Mouse (Mus musculus) lung, embryonic 16.5 days (tissue): ENCODE results near the gene Pitpna. TPM values are rescaled to one million over a fixed set of nuclear protein-coding genes. Genes with fewer than 3 reads are reported as not detected.
A peak's percentile ranks its signal among the peaks of the same experiment; 100 is the strongest.

Source experiments
- ATAC-seq: fragments of 200-750 bp; cut with Nextera tagmentation; 2 replicates; pipeline ENCODE4 v1.8.0; 2017; ENCODE audit warnings: low read depth, mild to moderate bottlenecking, moderate library complexity
- H3K27ac ChIP-seq: fragments of 300-500 bp; sonication (generic); 2 replicates; pipeline ENCODE4 v1.5.1; 2014; ENCODE audit warnings: mild to moderate bottlenecking, control low read depth, low read length
- H3K27me3 ChIP-seq: fragments of 300-500 bp; sonication (generic); 2 replicates; pipeline ENCODE4 v1.6.1; 2014; ENCODE audit warnings: low read depth, low read length, mixed read lengths; ENCODE audit not compliant: control insufficient read depth, insufficient read depth
- H3K36me3 ChIP-seq: fragments of 300-500 bp; sonication (generic); 2 replicates; pipeline ENCODE4 v1.6.1; 2014; ENCODE audit warnings: low read length; ENCODE audit not compliant: control insufficient read depth, insufficient read depth
- H3K4me1 ChIP-seq: fragments of 300-500 bp; sonication (generic); replicated peaks from 2 replicates; pipeline ENCODE4 v1.6.1; 2014; ENCODE audit warnings: low read length, mixed read lengths; ENCODE audit not compliant: control insufficient read depth, insufficient read depth
- H3K4me2 ChIP-seq: fragments of 300-500 bp; sonication (generic); 2 replicates; pipeline ENCODE4 v1.6.1; 2014; ENCODE audit warnings: low read depth, low read length, control low read depth
- H3K4me3 ChIP-seq: fragments of 300-500 bp; sonication (generic); 2 replicates; pipeline ENCODE4 v1.5.1; 2014; ENCODE audit warnings: mild to moderate bottlenecking, low read length, control low read depth
- H3K9ac ChIP-seq: fragments of 300-500 bp; sonication (generic); 2 replicates; pipeline ENCODE4 v1.6.1; 2014; ENCODE audit warnings: low read length, control low read depth
- H3K9me3 ChIP-seq: fragments of 300-500 bp; sonication (generic); 2 replicates; pipeline ENCODE4 v1.6.1; 2016; ENCODE audit warnings: low read length; ENCODE audit not compliant: control insufficient read depth
- WGBS: fragments of 180-500 bp; shearing (Covaris S2); extraction: QIAGEN DNeasy Blood & Tissue Kit; methylation state at CpG from one replicate; pipeline ENCODE4 v1.1.7; 2014; 5-methylcytosine and 5-hydroxymethylcytosine counted together
- polyA plus RNA-seq: library from polyadenylated mRNA; unstranded; fragments of >200 nt; fragmentation: Nextera tagmentation; extraction: Ambion mirVana; gene quantifications from 2 replicates; pipeline ENCODE4 v1.2.1, GENCODE M21; 2015

Gene Pitpna
- polyA plus RNA-seq, 1 experiment from 2014 or later = 63.7 TPM

- WGBS = 91% methylated on average over 7 of the region's 7 CpGs
- H3K9me3 ChIP-seq = no peaks in the 10 kb centered on the region
- no peaks in the 10 kb centered on the region for H3K4me1 ChIP-seq
- H3K27ac ChIP-seq = no peak overlapping the region
- no peaks in the 10 kb centered on the region for H3K27me3 ChIP-seq
- H3K4me3 ChIP-seq = no peak overlapping the region
- H3K4me2 ChIP-seq = no peak overlapping the region
- no peak for ATAC-seq
- no peaks in the 10 kb centered on the region for H3K36me3 ChIP-seq
- H3K9ac ChIP-seq = no peak overlapping the region
Observed at GRCm38 (mm10) chr11:75581495-75582149, 6.3 kb upstream of the Pitpna start.

GRCm38 (mm10) chr11:75583521-75583920 is 4.4 kb upstream of the Pitpna start:
- H3K4me3 ChIP-seq = no peak overlapping the region
- H3K9me3 ChIP-seq = no peaks in the 10 kb centered on the region
- no peak overlapping the region for H3K9ac ChIP-seq
- H3K4me1 ChIP-seq = peaks cover 3% of the 10 kb centered on the region; the same call in 1 of the 2 replicates
- H3K4me2 ChIP-seq = no peak overlapping the region
- ATAC-seq = no peak
- no peaks in the 10 kb centered on the region for H3K36me3 ChIP-seq
- 56% methylated on average over 2 of the region's 2 CpGs for WGBS
- H3K27ac ChIP-seq = no peak overlapping the region
- no peaks in the 10 kb centered on the region for H3K27me3 ChIP-seq

DNA sequence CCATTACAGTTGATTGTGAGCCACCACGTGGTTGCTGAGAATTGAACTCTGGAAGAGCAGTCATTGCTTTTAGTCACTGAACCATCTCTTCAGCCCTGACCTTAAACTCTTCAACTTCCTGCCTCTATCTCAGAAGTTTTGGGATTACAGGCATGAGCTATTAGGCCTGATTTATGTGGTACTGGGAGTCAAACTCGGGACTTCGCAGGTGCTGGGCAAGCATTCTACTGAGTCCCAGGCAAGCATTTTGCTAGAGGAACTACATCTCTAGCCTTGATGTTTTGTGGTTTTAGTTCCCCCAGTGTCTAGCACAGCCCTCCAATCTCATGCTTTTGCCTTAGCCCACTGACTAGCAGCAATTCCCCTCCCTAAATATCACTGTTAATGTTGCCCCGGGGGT is 2.8 kb upstream of the Pitpna start:
- Histone ChIP-seq H3K9ac (no peak overlapping the region), H3K4me2 (no peak overlapping the region), H3K9me3 (no peaks in the 10 kb centered on the region), H3K36me3 (no peaks in the 10 kb centered on the region), H3K4me3 (no peak overlapping the region), H3K27ac (no peak overlapping the region), H3K4me1 (peaks cover 14% of the 10 kb centered on the region), H3K27me3 (no peaks in the 10 kb centered on the region)
- no peak for ATAC-seq
- WGBS = 58% methylated on average over 4 of the region's 4 CpGs

- H3K4me2 ChIP-seq = no peak overlapping the region
- H3K9ac ChIP-seq = no peak overlapping the region
- no peak overlapping the region for H3K27ac ChIP-seq
- no peaks in the 10 kb centered on the region for H3K27me3 ChIP-seq
- peaks cover 14% of the 10 kb centered on the region for H3K4me1 ChIP-seq
- no peaks in the 10 kb centered on the region for H3K9me3 ChIP-seq
- 68% methylated on average over 5 of the region's 5 CpGs for WGBS
- ATAC-seq = no peak
- H3K36me3 ChIP-seq = no peaks in the 10 kb centered on the region
- no peak overlapping the region for H3K4me3 ChIP-seq
Observed at GRCm38 (mm10) chr11:75585978-75586377, 1.9 kb upstream of the Pitpna start.

GRCm38 (mm10) chr11:75586963-75587362 is 934 bp upstream of the Pitpna start:
- H3K27ac ChIP-seq = no peak overlapping the region
- H3K4me2 ChIP-seq = no peak overlapping the region
- no peaks in the 10 kb centered on the region for H3K36me3 ChIP-seq
- H3K4me3 ChIP-seq = no peak overlapping the region
- no peaks in the 10 kb centered on the region for H3K9me3 ChIP-seq
- no peak for ATAC-seq
- 92% methylated on average over 5 of the region's 5 CpGs for WGBS
- peaks cover 14% of the 10 kb centered on the region for H3K4me1 ChIP-seq
- H3K27me3 ChIP-seq = no peaks in the 10 kb centered on the region
- no peak overlapping the region; the same call in 1 of the 2 replicates for H3K9ac ChIP-seq

GRCm38 (mm10) chr11:75588285-75588941 is 516 bp downstream of the Pitpna start:
- Histone ChIP-seq H3K4me3 (peak overlapping the region; percentile 78), H3K27me3 (no peaks in the 10 kb centered on the region), H3K9ac (peak overlapping the region; percentile 82), H3K4me2 (peak overlapping the region; percentile 74), H3K36me3 (peaks cover 5% of the 10 kb centered on the region), H3K4me1 (peaks cover 14% of the 10 kb centered on the region), H3K9me3 (no peaks in the 10 kb centered on the region), H3K27ac (peak overlapping the region; percentile 76)
- peak; percentile 81 for ATAC-seq
- WGBS = under 1% methylated on average over 32 of the region's 37 CpGs

DNA sequence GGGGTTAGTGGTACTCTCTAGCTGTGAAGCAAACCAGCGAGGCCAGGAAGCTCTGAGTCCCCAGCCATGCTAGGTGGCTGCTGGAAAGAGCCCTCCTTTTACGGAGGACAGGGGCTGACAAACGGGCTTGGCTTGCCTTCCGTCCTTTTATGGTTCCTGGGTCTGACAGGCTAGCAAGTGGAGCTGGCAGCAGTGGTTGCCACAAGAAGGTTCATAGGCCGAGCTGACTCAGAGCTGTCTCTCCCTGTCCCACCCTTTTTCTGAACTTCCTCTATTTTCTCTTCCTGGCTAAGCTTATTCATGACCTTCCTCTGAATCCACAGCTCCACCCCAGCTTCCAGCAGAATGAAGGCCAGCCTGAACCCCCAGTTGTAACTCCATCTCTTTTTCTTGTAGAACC is 4.7 kb downstream of the Pitpna start:
- no peak overlapping the region for H3K4me3 ChIP-seq
- peaks cover 10% of the 10 kb centered on the region for H3K36me3 ChIP-seq
- no peak overlapping the region for H3K9ac ChIP-seq
- peaks cover 12% of the 10 kb centered on the region for H3K4me1 ChIP-seq
- no peaks in the 10 kb centered on the region for H3K9me3 ChIP-seq
- 85% methylated on average over 5 of the region's 5 CpGs for WGBS
- no peaks in the 10 kb centered on the region for H3K27me3 ChIP-seq
- ATAC-seq = no peak
- no peak overlapping the region for H3K4me2 ChIP-seq
- no peak overlapping the region for H3K27ac ChIP-seq

DNA sequence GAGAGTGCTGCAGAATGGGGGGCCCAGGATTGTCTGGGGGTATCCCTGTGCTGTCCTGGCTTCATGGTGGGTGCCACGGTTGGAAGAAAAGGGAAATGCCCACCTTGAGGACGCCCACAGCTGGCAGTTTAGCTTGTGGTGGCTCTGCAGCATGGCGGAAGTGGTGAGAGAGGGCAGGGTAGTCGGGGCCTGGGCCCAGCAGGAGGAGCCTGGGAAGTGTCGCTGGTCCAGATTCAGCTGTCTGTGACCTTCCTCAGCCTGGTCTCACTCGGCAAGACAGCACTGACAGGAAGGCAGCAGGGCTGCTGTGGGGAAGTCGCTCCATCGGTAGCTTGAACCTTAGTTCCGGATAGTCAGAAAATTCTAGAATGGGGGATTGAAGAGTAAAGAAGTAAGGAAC is 6.5 kb downstream of the Pitpna start:
- Histone ChIP-seq H3K36me3 (peaks cover 20% of the 10 kb centered on the region), H3K4me1 (peaks cover 3% of the 10 kb centered on the region), H3K4me2 (no peak overlapping the region), H3K9me3 (no peaks in the 10 kb centered on the region), H3K27ac (no peak overlapping the region), H3K9ac (no peak overlapping the region), H3K4me3 (no peak overlapping the region), H3K27me3 (no peaks in the 10 kb centered on the region)
- WGBS = 76% methylated on average over 9 of the region's 9 CpGs
- no peak for ATAC-seq

DNA sequence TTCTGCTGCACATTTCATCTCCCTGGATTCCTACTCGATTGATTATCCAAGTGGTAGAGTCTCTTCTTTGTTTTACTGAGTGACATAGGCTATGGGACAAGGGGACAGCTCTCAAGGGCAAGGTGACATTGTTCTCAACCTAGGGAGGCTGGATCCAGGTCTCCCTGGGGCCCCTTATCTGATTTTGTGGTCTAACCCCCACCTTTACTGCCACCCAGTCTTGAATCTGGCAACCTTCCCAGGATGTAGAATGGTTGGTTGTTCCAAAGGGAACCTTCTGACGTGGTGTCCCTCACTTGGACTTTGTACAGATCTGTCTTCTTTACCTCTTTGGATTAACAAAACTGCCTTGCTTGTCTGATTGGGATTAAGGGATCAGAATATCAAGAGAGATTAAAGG is 7.5 kb downstream of the Pitpna start:
- H3K27ac ChIP-seq = no peak overlapping the region
- no peaks in the 10 kb centered on the region for H3K27me3 ChIP-seq
- H3K4me2 ChIP-seq = no peak overlapping the region
- ATAC-seq = no peak
- 77% methylated on average over 2 of the region's 2 CpGs for WGBS
- H3K4me3 ChIP-seq = no peak overlapping the region
- no peak overlapping the region for H3K9ac ChIP-seq
- peaks cover 22% of the 10 kb centered on the region for H3K36me3 ChIP-seq
- H3K9me3 ChIP-seq = no peaks in the 10 kb centered on the region
- no peaks in the 10 kb centered on the region; the same call in none of the 2 replicates for H3K4me1 ChIP-seq
